Mouse (Mus musculus) forebrain, embryonic 13.5 days (tissue): Measurements from ENCODE around the gene Tomm20. TPM values are rescaled to one million over a fixed set of nuclear protein-coding genes. Genes with fewer than 3 reads are reported as not detected.

Experiments used
- ATAC-seq: fragments of 200-750 bp; cut with Nextera tagmentation; 2 replicates; pipeline ENCODE4 v1.8.0; 2017
- H3K27ac ChIP-seq: fragments of 300-500 bp; sonication (generic); 2 replicates; pipeline ENCODE4 v1.5.1; 2015; ENCODE audit warnings: inconsistent platforms, mild to moderate bottlenecking, moderate library complexity
- H3K27me3 ChIP-seq: fragments of 300-500 bp; sonication (generic); 2 replicates; pipeline ENCODE4 v1.6.1; 2015; ENCODE audit warnings: mild to moderate bottlenecking, inconsistent platforms
- H3K36me3 ChIP-seq: fragments of 300-500 bp; sonication (generic); 2 replicates; pipeline ENCODE4 v1.6.1; 2015; ENCODE audit warnings: mild to moderate bottlenecking, inconsistent platforms; ENCODE audit not compliant: poor library complexity, severe bottlenecking
- H3K4me1 ChIP-seq: fragments of 300-500 bp; sonication (generic); 2 replicates; pipeline ENCODE4 v1.6.1; 2015; ENCODE audit warnings: inconsistent platforms
- H3K4me2 ChIP-seq: fragments of 300-500 bp; sonication (generic); 2 replicates; pipeline ENCODE4 v1.6.1; 2015; ENCODE audit warnings: inconsistent platforms, mild to moderate bottlenecking, moderate library complexity
- H3K4me3 ChIP-seq: fragments of 300-500 bp; sonication (generic); 2 replicates; pipeline ENCODE4 v1.5.1; 2015; ENCODE audit warnings: mild to moderate bottlenecking, inconsistent platforms
- H3K9ac ChIP-seq: fragments of 300-500 bp; sonication (generic); 2 replicates; pipeline ENCODE4 v1.6.1; 2015; ENCODE audit warnings: mild to moderate bottlenecking, inconsistent platforms
- H3K9me3 ChIP-seq: fragments of 300-500 bp; sonication (generic); replicated peaks from 2 replicates; pipeline ENCODE4 v1.6.1; 2016; ENCODE audit warnings: inconsistent platforms
- WGBS: fragments of 180-500 bp; shearing (Covaris S2); methylation state at CpG from one replicate; pipeline ENCODE4 v1.1.7; 2015; 5-methylcytosine and 5-hydroxymethylcytosine counted together
- polyA plus RNA-seq: library from polyadenylated mRNA; unstranded; fragments of >200 nt; fragmentation: Nextera tagmentation; extraction: Ambion mirVana; gene quantifications from 2 replicates; pipeline ENCODE4 v1.2.1, GENCODE M21; 2015

Gene Tomm20
- polyA plus RNA-seq, 1 experiment from 2014 or later: 209 TPM

DNA sequence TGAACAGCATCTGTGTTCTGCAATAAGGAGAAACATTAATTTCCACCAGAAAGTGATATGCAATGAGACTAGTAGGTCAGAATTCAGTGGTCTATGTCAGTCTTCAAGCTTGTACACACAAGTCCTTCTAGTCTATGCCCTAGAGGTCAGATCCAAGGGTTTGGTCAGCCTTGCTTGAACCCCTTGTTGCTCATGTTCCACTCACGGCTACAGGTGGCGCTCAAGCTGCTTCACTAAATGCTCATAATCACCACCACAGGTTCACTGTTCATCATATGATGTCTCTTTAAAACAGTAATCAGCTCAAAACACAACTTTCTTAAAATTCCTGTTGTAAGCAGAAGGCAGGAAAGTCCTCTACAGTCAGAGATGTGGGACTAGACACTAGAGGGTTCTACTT, 3.9 kb upstream of the Tomm20 start:
- no peak overlapping the region for H3K4me2 ChIP-seq
- peaks cover 7% of the 10 kb centered on the region for H3K4me1 ChIP-seq
- WGBS: 75% methylated on average over 2 of the region's 2 CpGs
- H3K27me3 ChIP-seq: no peaks in the 10 kb centered on the region
- no peak overlapping the region for H3K27ac ChIP-seq
- no peak overlapping the region for H3K9ac ChIP-seq
- no peak for ATAC-seq
- H3K9me3 ChIP-seq: no peaks in the 10 kb centered on the region
- H3K36me3 ChIP-seq: peaks cover 64% of the 10 kb centered on the region
- no peak overlapping the region for H3K4me3 ChIP-seq

DNA sequence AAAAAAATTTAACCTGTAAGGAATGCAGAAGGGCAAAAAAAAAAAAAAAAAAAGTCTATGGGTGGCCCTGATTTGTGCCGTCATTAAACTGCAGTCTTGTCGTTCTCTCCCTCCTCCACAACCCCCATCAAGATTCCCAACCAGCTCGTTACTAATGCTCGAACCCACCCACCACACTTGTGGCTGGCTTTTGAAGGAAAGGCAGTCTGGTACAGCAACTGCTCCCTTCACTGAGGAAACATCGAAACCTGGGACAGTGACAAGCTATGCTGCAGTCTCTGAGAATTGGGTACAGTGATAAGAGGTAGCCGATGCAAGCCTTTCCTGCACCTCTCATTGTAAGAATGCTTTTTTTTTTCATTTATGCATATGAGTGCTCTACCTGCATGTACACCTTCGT, 800 bp upstream of the Tomm20 start:
- Histone ChIP-seq H3K9ac (no peak overlapping the region), H3K36me3 (peaks cover 37% of the 10 kb centered on the region), H3K4me2 (peak overlapping the region; percentile 98), H3K4me3 (no peak overlapping the region), H3K27me3 (no peaks in the 10 kb centered on the region), H3K27ac (no peak overlapping the region), H3K9me3 (no peaks in the 10 kb centered on the region), H3K4me1 (peaks cover 26% of the 10 kb centered on the region)
- 69% methylated on average over 7 of the region's 7 CpGs for WGBS
- no peak for ATAC-seq

DNA sequence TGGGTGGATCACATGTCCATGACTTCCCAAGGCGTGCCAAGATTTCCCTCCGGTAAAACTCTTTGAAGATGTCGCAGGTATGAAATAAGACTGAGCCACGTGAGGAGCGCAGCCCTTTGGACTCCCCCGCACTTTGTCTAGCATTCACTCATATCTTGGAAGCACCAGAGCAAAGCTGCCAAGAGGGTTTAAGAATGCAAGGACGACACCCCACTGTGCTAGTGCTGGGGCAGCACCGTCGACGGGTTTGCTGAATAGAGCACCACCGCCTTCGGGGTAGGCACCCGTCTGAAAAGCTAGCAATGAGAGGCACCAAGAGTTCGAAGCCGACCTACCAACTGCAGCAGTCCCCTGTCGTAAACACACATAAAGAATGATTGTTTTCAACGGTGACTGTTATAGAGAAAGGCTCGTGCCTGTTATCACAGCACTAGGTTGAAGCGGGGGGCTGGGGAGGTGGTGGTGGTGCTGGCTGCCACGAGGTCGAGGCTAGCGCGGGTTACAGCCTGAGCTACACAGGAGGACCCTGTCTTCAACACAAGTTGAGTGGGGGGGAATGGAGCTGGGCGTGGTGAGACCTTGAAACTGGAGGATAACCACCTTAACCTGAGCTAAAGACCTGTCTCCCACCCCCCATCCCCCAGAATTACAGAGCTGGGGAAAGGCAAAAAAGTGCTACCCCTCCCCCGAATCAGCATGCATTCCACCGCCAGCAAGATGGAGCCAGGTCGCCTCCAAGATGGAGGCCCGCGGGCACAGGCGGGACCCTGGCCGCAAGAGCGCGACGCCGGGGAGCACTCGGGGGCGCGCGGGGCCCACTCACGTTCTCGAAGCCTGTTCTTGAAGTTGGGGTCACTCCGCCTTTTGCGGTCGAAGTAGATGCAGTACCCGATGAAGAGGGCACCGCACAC, 608 bp downstream of the Tomm20 start:
- Histone ChIP-seq H3K9me3 (no peaks in the 10 kb centered on the region), H3K36me3 (peaks cover 26% of the 10 kb centered on the region), H3K4me1 (peaks cover 27% of the 10 kb centered on the region), H3K9ac (peak overlapping the region; percentile 94), H3K4me3 (peak overlapping the region; percentile 84), H3K27me3 (no peaks in the 10 kb centered on the region), H3K4me2 (peak overlapping the region; percentile 98), H3K27ac (peak overlapping the region; percentile 79)
- WGBS: under 1% methylated on average over 46 of the region's 46 CpGs
- peak; percentile 73 for ATAC-seq

DNA sequence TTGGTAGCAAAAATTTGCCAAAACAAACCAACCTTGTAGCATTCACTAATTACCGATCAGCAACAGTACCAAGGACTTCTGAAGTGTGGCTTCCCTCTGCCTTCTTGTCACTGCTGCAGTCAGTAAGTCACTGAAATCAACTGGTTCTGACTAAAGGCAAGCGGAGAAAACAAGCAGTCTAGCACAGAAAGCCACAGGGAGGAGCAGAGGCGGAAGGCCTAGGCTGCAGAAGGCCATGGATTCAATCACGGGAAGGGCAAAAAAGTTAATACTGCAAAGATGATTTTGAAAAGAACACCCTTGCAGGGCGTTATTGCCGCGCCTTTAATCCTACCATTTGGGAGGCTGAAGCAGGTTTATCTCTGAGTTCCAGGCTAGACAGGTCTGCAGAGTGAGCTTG, 2.1 kb downstream of the Tomm20 start:
- Histone ChIP-seq H3K4me2 (peak overlapping the region; percentile 98), H3K9ac (no peak overlapping the region), H3K27ac (no peak overlapping the region), H3K36me3 (peaks cover 22% of the 10 kb centered on the region), H3K27me3 (no peaks in the 10 kb centered on the region), H3K4me3 (peak overlapping the region; percentile 84), H3K4me1 (peaks cover 27% of the 10 kb centered on the region), H3K9me3 (no peaks in the 10 kb centered on the region)
- 93% methylated on average over 7 of the region's 7 CpGs for WGBS
- no peak for ATAC-seq

DNA sequence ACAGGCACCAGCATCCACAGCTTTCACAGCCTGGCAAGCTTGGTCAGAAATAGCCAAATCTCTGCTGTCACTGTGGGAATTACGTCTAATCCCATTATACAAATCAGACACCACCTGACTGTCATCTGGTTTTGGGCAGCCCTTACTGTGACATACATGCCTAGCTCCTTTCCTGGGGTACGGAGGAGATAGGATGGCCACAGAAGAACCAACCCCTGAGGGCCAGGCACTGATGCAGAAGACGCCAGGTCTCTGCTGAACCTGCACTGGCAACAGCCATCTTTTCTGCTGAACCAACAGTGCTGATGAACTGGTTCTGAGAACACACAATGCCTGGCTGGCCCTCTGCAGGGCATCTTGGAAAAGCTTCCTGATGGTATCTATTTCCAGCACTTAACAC, 8.3 kb downstream of the Tomm20 start:
- peaks cover 70% of the 10 kb centered on the region for H3K36me3 ChIP-seq
- 87% methylated on average over 3 of the region's 3 CpGs for WGBS
- H3K4me2 ChIP-seq: no peak overlapping the region
- no peak overlapping the region for H3K9ac ChIP-seq
- H3K4me1 ChIP-seq: peaks cover 7% of the 10 kb centered on the region; the same call in 1 of the 2 replicates
- no peak overlapping the region for H3K4me3 ChIP-seq
- ATAC-seq: no peak
- H3K27me3 ChIP-seq: no peaks in the 10 kb centered on the region
- no peak overlapping the region for H3K27ac ChIP-seq
- H3K9me3 ChIP-seq: no peaks in the 10 kb centered on the region

DNA sequence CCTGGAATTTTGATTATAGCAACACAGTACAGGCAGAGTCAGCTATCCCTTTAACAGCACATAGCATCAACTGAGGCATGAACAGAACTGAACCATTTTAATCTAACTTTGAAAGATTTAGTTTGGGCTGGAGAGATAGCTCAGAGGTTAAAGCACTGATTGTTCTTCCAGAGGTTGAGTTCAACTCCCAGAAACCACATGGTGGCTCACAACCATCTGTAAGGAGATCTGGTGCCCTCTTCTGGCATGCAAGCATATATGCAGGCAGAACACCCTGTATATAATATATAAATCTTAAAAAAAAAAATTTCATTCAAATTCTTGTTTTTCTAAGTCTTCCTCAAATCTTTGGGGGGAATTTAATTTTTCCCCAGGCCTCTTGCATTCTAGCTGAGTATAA, 9.7 kb downstream of the Tomm20 start:
- H3K9ac ChIP-seq: no peak overlapping the region
- ATAC-seq: no peak
- no peak overlapping the region for H3K27ac ChIP-seq
- no peaks in the 10 kb centered on the region for H3K9me3 ChIP-seq
- no peaks in the 10 kb centered on the region for H3K4me1 ChIP-seq
- no peak overlapping the region for H3K4me3 ChIP-seq
- peaks cover 77% of the 10 kb centered on the region for H3K36me3 ChIP-seq
- H3K4me2 ChIP-seq: no peak overlapping the region
- H3K27me3 ChIP-seq: no peaks in the 10 kb centered on the region

DNA sequence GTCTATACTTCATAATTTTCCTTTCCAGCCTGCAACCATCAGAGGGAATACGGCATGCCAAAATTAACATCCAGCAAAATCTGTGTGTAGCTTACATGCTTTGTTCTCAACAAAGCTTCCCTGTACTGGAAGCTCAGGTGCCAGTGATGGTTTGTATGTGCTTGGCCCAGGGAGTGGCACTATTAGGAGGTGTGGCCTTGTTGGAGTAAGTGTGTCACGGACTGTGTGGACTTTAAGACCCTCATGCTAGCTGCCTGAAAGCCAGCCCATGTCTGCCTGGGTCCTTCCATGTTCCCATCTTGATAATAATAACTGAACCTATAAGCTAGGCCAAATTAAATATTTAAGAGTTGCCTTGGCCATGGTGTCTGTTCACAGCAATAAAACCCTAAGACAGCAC, 10.3 kb downstream of the Tomm20 start:
- WGBS: 94% methylated on average over 2 of the region's 2 CpGs
- Histone ChIP-seq H3K4me3 (no peak overlapping the region), H3K36me3 (peaks cover 81% of the 10 kb centered on the region), H3K4me2 (no peak overlapping the region), H3K9me3 (no peaks in the 10 kb centered on the region), H3K27me3 (no peaks in the 10 kb centered on the region), H3K27ac (no peak overlapping the region), H3K9ac (no peak overlapping the region), H3K4me1 (no peaks in the 10 kb centered on the region)
- no peak for ATAC-seq

DNA sequence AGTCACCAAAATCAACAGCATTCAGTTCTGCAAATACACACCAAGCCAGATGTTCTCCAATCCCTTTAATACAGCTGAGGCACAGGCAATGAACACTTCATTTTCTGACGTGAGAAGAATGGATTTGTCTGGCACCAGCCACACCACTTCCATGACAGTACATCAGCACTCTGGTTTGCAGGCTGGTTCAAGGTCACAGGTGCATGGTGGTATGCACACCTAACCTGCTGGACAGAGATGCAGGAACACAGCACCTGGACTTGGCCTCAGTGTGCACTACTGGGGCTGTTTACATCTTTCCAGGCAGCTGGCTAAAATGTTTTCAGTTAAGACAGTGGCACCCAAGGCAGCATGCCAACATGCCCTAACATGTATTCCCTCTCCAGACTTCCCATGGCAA, 13.0 kb downstream of the Tomm20 start:
- no peak overlapping the region for H3K4me3 ChIP-seq
- ATAC-seq: no peak
- no peaks in the 10 kb centered on the region for H3K4me1 ChIP-seq
- 74% methylated on average over 1 of the region's 1 CpGs for WGBS
- H3K9me3 ChIP-seq: no peaks in the 10 kb centered on the region
- H3K27me3 ChIP-seq: no peaks in the 10 kb centered on the region
- H3K27ac ChIP-seq: no peak overlapping the region
- no peak overlapping the region for H3K9ac ChIP-seq
- peaks cover 65% of the 10 kb centered on the region for H3K36me3 ChIP-seq
- H3K4me2 ChIP-seq: no peak overlapping the region

DNA sequence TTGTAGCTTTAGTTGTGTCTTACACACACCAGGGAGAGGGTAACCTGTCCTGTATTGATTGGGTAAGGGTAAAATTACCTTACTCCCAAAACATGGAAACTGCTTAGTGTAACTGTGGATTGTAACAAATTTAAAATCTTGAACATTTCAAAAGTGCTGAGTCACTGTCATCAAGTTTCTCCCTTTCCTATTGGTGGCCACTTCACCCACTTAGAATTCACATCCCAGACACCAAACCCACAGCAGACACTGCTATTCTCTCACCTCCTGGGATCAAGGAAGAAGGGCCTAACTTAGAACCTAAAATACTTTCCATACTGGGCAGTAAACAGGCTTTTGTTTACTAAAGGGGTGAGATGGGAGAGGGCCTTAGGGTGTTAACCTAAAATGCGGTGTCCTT, 13.4 kb downstream of the Tomm20 start:
- peaks cover 61% of the 10 kb centered on the region for H3K36me3 ChIP-seq
- ATAC-seq: no peak
- H3K4me2 ChIP-seq: no peak overlapping the region

DNA sequence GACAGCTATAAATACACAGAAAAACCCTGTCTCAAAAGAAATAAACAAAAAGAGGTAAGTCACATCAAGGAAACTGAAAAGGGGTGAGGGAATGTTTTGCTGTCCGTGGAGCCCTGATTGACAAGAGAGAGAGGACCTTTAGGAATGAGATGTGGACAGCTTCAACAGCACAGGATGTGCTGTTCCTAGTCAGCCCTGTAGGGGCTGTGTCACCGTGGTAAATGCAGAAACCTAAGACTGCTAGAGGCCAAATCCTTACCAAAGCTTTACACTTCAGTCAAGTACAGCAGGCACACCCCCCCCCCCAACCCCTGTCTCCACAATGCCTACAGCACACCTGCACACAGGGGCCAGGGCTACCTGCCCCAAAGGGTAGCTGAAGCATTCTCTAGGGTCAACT, 13.9 kb downstream of the Tomm20 start:
- 46% methylated on average over 2 of the region's 2 CpGs for WGBS
- Histone ChIP-seq H3K36me3 (peaks cover 56% of the 10 kb centered on the region), H3K4me2 (no peak overlapping the region), H3K4me3 (no peak overlapping the region), H3K4me1 (no peaks in the 10 kb centered on the region), H3K9me3 (no peaks in the 10 kb centered on the region), H3K27ac (no peak overlapping the region), H3K27me3 (no peaks in the 10 kb centered on the region), H3K9ac (no peak overlapping the region)
- no peak for ATAC-seq

More for the DNA sequence above, 13.4 kb downstream of the Tomm20 start:
- Histone ChIP-seq H3K4me1 (no peaks in the 10 kb centered on the region), H3K9me3 (no peaks in the 10 kb centered on the region), H3K27me3 (no peaks in the 10 kb centered on the region), H3K27ac (no peak overlapping the region), H3K9ac (no peak overlapping the region), H3K4me3 (no peak overlapping the region)
- WGBS: 93% methylated on average over 1 of the region's 1 CpGs

DNA sequence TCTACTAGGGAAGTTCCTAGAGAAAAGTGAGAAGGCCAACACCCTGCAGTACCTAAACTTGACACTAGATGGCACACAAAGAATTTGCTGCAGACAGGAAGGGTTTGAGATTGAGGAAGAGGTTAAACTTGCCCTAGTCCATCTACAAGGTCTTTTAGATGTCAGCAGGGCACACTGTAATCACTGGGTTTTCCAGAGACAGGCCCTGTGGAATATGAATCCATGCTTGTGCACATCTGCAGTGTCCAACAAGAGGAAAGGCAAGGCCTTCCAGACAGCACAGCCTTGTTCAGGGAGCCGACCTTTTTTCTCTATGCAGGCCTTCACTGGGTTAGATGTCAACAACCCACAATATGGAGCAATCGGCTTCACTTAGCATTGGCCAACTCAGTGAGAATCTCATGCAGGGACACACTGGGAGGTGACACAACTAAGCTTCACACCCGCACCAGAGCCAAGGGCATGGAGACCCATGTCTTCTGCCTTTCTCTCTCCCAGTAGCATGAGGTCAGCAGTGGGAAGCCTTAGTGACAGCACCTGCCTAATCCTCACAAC, 16.0 kb downstream of the Tomm20 start:
- H3K27ac ChIP-seq: no peak overlapping the region
- H3K4me3 ChIP-seq: no peak overlapping the region
- no peak overlapping the region for H3K9ac ChIP-seq
- ATAC-seq: peak; percentile 55
- WGBS: 73% methylated on average over 3 of the region's 3 CpGs
- H3K4me1 ChIP-seq: no peaks in the 10 kb centered on the region
- no peak overlapping the region for H3K4me2 ChIP-seq
- peaks cover 43% of the 10 kb centered on the region for H3K36me3 ChIP-seq
- H3K27me3 ChIP-seq: no peaks in the 10 kb centered on the region
- no peaks in the 10 kb centered on the region for H3K9me3 ChIP-seq

DNA sequence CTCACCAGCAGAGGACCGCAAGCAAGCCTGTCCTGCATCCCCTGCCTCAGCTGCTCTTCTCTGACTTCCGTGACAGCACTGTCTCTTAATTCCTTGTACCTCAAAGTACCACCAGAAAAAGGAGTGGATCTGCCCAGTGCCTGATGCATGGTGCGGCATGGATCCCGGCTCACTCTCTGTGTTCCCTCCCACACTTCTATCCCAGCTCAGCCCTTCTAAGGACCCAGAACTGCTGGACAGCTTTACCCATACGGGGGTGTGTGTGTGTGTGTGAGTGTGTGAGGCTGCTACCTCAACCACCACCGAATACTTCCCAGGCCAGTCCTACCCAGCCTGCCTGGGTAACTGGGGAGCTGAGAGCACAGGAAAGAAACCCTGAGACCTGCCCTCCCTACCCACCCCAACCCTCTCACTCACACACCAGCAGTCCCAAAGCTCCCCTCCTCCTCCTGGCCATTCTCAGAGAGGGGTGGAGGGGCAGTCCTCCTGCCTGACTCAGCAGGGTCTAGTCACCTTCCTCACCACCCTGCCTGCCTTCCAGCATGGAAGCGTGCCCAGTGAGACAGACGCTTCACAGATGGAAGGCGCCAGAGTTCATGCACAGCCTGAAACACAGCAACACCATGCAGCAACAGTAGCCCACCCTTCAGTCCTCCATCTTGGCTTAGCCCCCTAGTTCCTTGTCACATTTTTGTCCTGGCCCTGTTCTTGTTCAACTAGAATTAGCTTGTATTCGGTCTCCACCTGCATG, 16.7 kb downstream of the Tomm20 start:
- Histone ChIP-seq H3K27ac (no peak overlapping the region), H3K4me1 (no peaks in the 10 kb centered on the region), H3K4me3 (no peak overlapping the region), H3K36me3 (peaks cover 38% of the 10 kb centered on the region), H3K27me3 (no peaks in the 10 kb centered on the region), H3K9me3 (no peaks in the 10 kb centered on the region), H3K4me2 (no peak overlapping the region), H3K9ac (no peak overlapping the region)
- peak; percentile 19; the same call in 1 of the 2 replicates for ATAC-seq
- WGBS: 89% methylated on average over 10 of the region's 10 CpGs
